Mouse (Mus musculus): ENCODE data around the gene Rsrc2. TPM values are rescaled to one million over a fixed set of nuclear protein-coding genes. Genes with fewer than 3 reads are reported as not detected.
"Not testable (repeated sequence)": the region's sequence is repeated elsewhere in the genome, so short reads cannot be mapped to it uniquely, and the experiment has no call there.

Rsrc2 gene
- polyA plus RNA-seq (2015; fragmentation: Nextera tagmentation; extraction: Ambion mirVana) = 70.6 and 83.9 TPM in 2 replicates

- Histone ChIP-seq H3K4me1 (ENCODE audit: control insufficient read depth, insufficient read depth, low read length) (peaks cover 33% of the 10 kb centered on the region), H3K4me2 (ENCODE audit: low read depth, low read length) (peak within 1 kb of the TSS; percentile 93), H3K9me3 (replicated peaks; ENCODE audit: control insufficient read depth, low read length) (no peaks in the 10 kb centered on the region), H3K9ac (ENCODE audit: low read length) (peak within 1 kb of the TSS; percentile 83), H3K36me3 (ENCODE audit: control insufficient read depth, insufficient read depth) (peaks cover 5% of the 10 kb centered on the region), H3K4me3 (ENCODE audit: low read length) (peak within 1 kb of the TSS; percentile 78), H3K27ac (ENCODE audit: low read length) (peak within 1 kb of the TSS; percentile 97), H3K27me3 (ENCODE audit: control insufficient read depth, insufficient read depth, low read length) (no peaks in the 10 kb centered on the region)
- under 1% methylated on average over 63 of the region's 63 CpGs for WGBS
- peak; percentile 98 for ATAC-seq (replicated peaks; ENCODE audit: extremely low read depth, insufficient read depth, low FRiP score)
These were observed at the start of gene Rsrc2, which contains the start of gene Kntc1 for GRCm38 (mm10) chr5:123749065-123750064. TSS of gene Rsrc2 (minus strand) at chr5:123749414. TSS of gene Kntc1 (plus strand) at chr5:123749716.

GRCm38 (mm10) chr5:123793081-123793480 lies 43.9 kb upstream of the Rsrc2 start:
- H3K27me3 ChIP-seq (ENCODE audit: control insufficient read depth, insufficient read depth, low read length) = no peaks in the 10 kb centered on the region
- peaks cover 45% of the 10 kb centered on the region for H3K36me3 ChIP-seq (ENCODE audit: control insufficient read depth, insufficient read depth)
- H3K9me3 ChIP-seq (replicated peaks; ENCODE audit: control insufficient read depth, low read length) = no peaks in the 10 kb centered on the region
- 92% methylated on average over 2 of the region's 2 CpGs for WGBS
- no peak overlapping the region for H3K27ac ChIP-seq (ENCODE audit: low read length)
- no peak for ATAC-seq (replicated peaks; ENCODE audit: extremely low read depth, insufficient read depth, low FRiP score)
- no peaks in the 10 kb centered on the region for H3K4me1 ChIP-seq (ENCODE audit: control insufficient read depth, insufficient read depth, low read length)
- H3K9ac ChIP-seq (ENCODE audit: low read length) = no peak overlapping the region
- H3K4me3 ChIP-seq (ENCODE audit: low read length) = no peak overlapping the region
- H3K4me2 ChIP-seq (ENCODE audit: low read depth, low read length) = no peak overlapping the region

GRCm38 (mm10) chr5:123788976-123789375 lies 39.8 kb upstream of the Rsrc2 start:
- H3K4me3 ChIP-seq (ENCODE audit: low read length) = no peak overlapping the region
- H3K4me1 ChIP-seq (ENCODE audit: control insufficient read depth, insufficient read depth, low read length) = no peaks in the 10 kb centered on the region
- H3K36me3 ChIP-seq (ENCODE audit: control insufficient read depth, insufficient read depth) = peaks cover 51% of the 10 kb centered on the region; the same call in 1 of the 2 replicates
- ATAC-seq (replicated peaks; ENCODE audit: extremely low read depth, insufficient read depth, low FRiP score) = no peak
- no peaks in the 10 kb centered on the region for H3K9me3 ChIP-seq (replicated peaks; ENCODE audit: control insufficient read depth, low read length)
- H3K27me3 ChIP-seq (ENCODE audit: control insufficient read depth, insufficient read depth, low read length) = no peaks in the 10 kb centered on the region
- H3K27ac ChIP-seq (ENCODE audit: low read length) = no peak overlapping the region
- H3K4me2 ChIP-seq (ENCODE audit: low read depth, low read length) = no peak overlapping the region
- 90% methylated on average over 7 of the region's 7 CpGs for WGBS
- no peak overlapping the region for H3K9ac ChIP-seq (ENCODE audit: low read length)

GRCm38 (mm10) chr5:123781864-123782263 lies 32.6 kb upstream of the Rsrc2 start:
- H3K36me3 ChIP-seq (ENCODE audit: control insufficient read depth, insufficient read depth) = peaks cover 21% of the 10 kb centered on the region; the same call in 1 of the 2 replicates
- no peak overlapping the region for H3K4me3 ChIP-seq (ENCODE audit: low read length)
- no peak for ATAC-seq (replicated peaks; ENCODE audit: extremely low read depth, insufficient read depth, low FRiP score)
- H3K9ac ChIP-seq (ENCODE audit: low read length) = no peak overlapping the region
- WGBS = 92% methylated on average over 4 of the region's 4 CpGs
- no peak overlapping the region for H3K4me2 ChIP-seq (ENCODE audit: low read depth, low read length)
- no peaks in the 10 kb centered on the region for H3K9me3 ChIP-seq (replicated peaks; ENCODE audit: control insufficient read depth, low read length)
- H3K27me3 ChIP-seq (ENCODE audit: control insufficient read depth, insufficient read depth, low read length) = no peaks in the 10 kb centered on the region
- no peaks in the 10 kb centered on the region for H3K4me1 ChIP-seq (ENCODE audit: control insufficient read depth, insufficient read depth, low read length)
- H3K27ac ChIP-seq (ENCODE audit: low read length) = no peak overlapping the region

- ATAC-seq (replicated peaks; ENCODE audit: extremely low read depth, insufficient read depth, low FRiP score) = no peak
- Histone ChIP-seq H3K36me3 (ENCODE audit: control insufficient read depth, insufficient read depth) (peaks cover 23% of the 10 kb centered on the region), H3K27ac (ENCODE audit: low read length) (no peak overlapping the region), H3K4me3 (ENCODE audit: low read length) (no peak overlapping the region), H3K4me1 (ENCODE audit: control insufficient read depth, insufficient read depth, low read length) (no peaks in the 10 kb centered on the region), H3K9ac (ENCODE audit: low read length) (no peak overlapping the region), H3K27me3 (ENCODE audit: control insufficient read depth, insufficient read depth, low read length) (no peaks in the 10 kb centered on the region), H3K4me2 (ENCODE audit: low read depth, low read length) (no peak overlapping the region), H3K9me3 (replicated peaks; ENCODE audit: control insufficient read depth, low read length) (no peaks in the 10 kb centered on the region)
- WGBS = 82% methylated on average over 8 of the region's 8 CpGs
These were observed 31.5 kb upstream of the Rsrc2 start for GRCm38 (mm10) chr5:123780716-123781115.

- 90% methylated on average over 9 of the region's 9 CpGs for WGBS
- no peak overlapping the region for H3K4me3 ChIP-seq (ENCODE audit: low read length)
These were observed 24.2 kb upstream of the Rsrc2 start for GRCm38 (mm10) chr5:123773441-123773840.

GRCm38 (mm10) chr5:123766455-123766854 lies 17.2 kb upstream of the Rsrc2 start:
- not testable (repeated sequence) for H3K4me2 ChIP-seq (ENCODE audit: low read depth, low read length); H3K27ac ChIP-seq (ENCODE audit: low read length); H3K36me3 ChIP-seq (ENCODE audit: control insufficient read depth, insufficient read depth); H3K9me3 ChIP-seq (replicated peaks; ENCODE audit: control insufficient read depth, low read length); H3K27me3 ChIP-seq (ENCODE audit: control insufficient read depth, insufficient read depth, low read length); H3K4me3 ChIP-seq (ENCODE audit: low read length); H3K9ac ChIP-seq (ENCODE audit: low read length); ATAC-seq (replicated peaks; ENCODE audit: extremely low read depth, insufficient read depth, low FRiP score); H3K4me1 ChIP-seq (ENCODE audit: control insufficient read depth, insufficient read depth, low read length)
- 91% methylated on average over 11 of the region's 11 CpGs for whole genome bisulfite sequencing

More at GRCm38 (mm10) chr5:123773441-123773840, 24.2 kb upstream of the Rsrc2 start:
- H3K36me3 ChIP-seq (ENCODE audit: control insufficient read depth, insufficient read depth) = peaks cover 22% of the 10 kb centered on the region
- H3K27me3 ChIP-seq (ENCODE audit: control insufficient read depth, insufficient read depth, low read length) = no peaks in the 10 kb centered on the region
- H3K4me2 ChIP-seq (ENCODE audit: low read depth, low read length) = no peak overlapping the region
- H3K27ac ChIP-seq (ENCODE audit: low read length) = no peak overlapping the region
- H3K9ac ChIP-seq (ENCODE audit: low read length) = no peak overlapping the region
- H3K4me1 ChIP-seq (ENCODE audit: control insufficient read depth, insufficient read depth, low read length) = no peaks in the 10 kb centered on the region
- no peaks in the 10 kb centered on the region for H3K9me3 ChIP-seq (replicated peaks; ENCODE audit: control insufficient read depth, low read length)
- no peak for ATAC-seq (replicated peaks; ENCODE audit: extremely low read depth, insufficient read depth, low FRiP score)

GRCm38 (mm10) chr5:123765506-123765905 lies 16.3 kb upstream of the Rsrc2 start:
- ATAC-seq (replicated peaks; ENCODE audit: extremely low read depth, insufficient read depth, low FRiP score) = no peak
- H3K36me3 ChIP-seq (ENCODE audit: control insufficient read depth, insufficient read depth) = peaks cover 9% of the 10 kb centered on the region; the same call in 1 of the 2 replicates
- H3K9me3 ChIP-seq (replicated peaks; ENCODE audit: control insufficient read depth, low read length) = no peaks in the 10 kb centered on the region
- no peaks in the 10 kb centered on the region for H3K27me3 ChIP-seq (ENCODE audit: control insufficient read depth, insufficient read depth, low read length)
- no peak overlapping the region for H3K27ac ChIP-seq (ENCODE audit: low read length)
- no peak overlapping the region for H3K9ac ChIP-seq (ENCODE audit: low read length)
- H3K4me3 ChIP-seq (ENCODE audit: low read length) = no peak overlapping the region
- H3K4me1 ChIP-seq (ENCODE audit: control insufficient read depth, insufficient read depth, low read length) = no peaks in the 10 kb centered on the region
- 86% methylated on average over 11 of the region's 11 CpGs for WGBS
- no peak overlapping the region for H3K4me2 ChIP-seq (ENCODE audit: low read depth, low read length)

Data from heart, embryonic 16.5 days (tissue).